Mouse (Mus musculus) ES-E14 (cell line): ENCODE results near the gene 4930568D16Rik. TPM values are rescaled to one million over a fixed set of nuclear protein-coding genes. Genes with fewer than 3 reads are reported as not detected.

Source experiments
- DNase-seq: peaks from one replicate; pipeline ENCODE4 v3.0.0-alpha.2; 2013; ENCODE audit warnings: low read depth, low spot score
- H3K27ac ChIP-seq: 2 replicates; pipeline ENCODE4 v1.5.1; 2012; ENCODE audit warnings: low read depth, mild to moderate bottlenecking, low read length, moderate library complexity, mixed read lengths; ENCODE audit not compliant: poor library complexity, insufficient read depth, severe bottlenecking
- H3K36me3 ChIP-seq: 2 replicates; pipeline ENCODE4 v1.6.1; 2012; ENCODE audit warnings: mild to moderate bottlenecking, low read length, moderate library complexity, mixed read lengths; ENCODE audit not compliant: control insufficient read depth, poor library complexity, insufficient read depth, severe bottlenecking
- H3K4me1 ChIP-seq, 2 experiments: fragments of 150-350 bp in 1 of 2; sonication (generic) in 1 of 2; 2 replicates each; pipeline ENCODE4 v1.6.1; 2012; ENCODE audit warnings: low read length in 2 of 2, mild to moderate bottlenecking in 1 of 2, mixed read lengths in 1 of 2; ENCODE audit not compliant: control insufficient read depth in 2 of 2, insufficient read depth in 2 of 2, poor library complexity in 1 of 2
- H3K4me3 ChIP-seq, 2 experiments: fragments of 150-350 bp in 1 of 2; sonication (generic) in 1 of 2; 2 replicates each; pipeline ENCODE4 v1.5.1; 2012; ENCODE audit warnings: low read length in 2 of 2, low read depth in 1 of 2, mild to moderate bottlenecking in 1 of 2, mixed read lengths in 1 of 2; ENCODE audit not compliant: insufficient read depth in 1 of 2, poor library complexity in 1 of 2, severe bottlenecking in 1 of 2
- H3K9ac ChIP-seq: 2 replicates; pipeline ENCODE4 v1.6.1; 2012; ENCODE audit warnings: low read depth, mild to moderate bottlenecking, low read length, mixed read lengths; ENCODE audit not compliant: poor library complexity, insufficient read depth, severe bottlenecking
- H3K9me3 ChIP-seq: fragments of 150-350 bp; sonication (generic); 2 replicates; pipeline ENCODE4 v1.6.1; 2012; ENCODE audit warnings: low read depth, mild to moderate bottlenecking, low read length; ENCODE audit not compliant: control insufficient read depth, insufficient read depth
- CHD2 ChIP-seq: IDR thresholded peaks from 2 replicates; pipeline ENCODE4 v1.6.1; 2014; ENCODE audit warnings: mild to moderate bottlenecking, low read depth, low read length, inconsistent platforms
- HCFC1 ChIP-seq: IDR thresholded peaks from 2 replicates; pipeline ENCODE4 v1.6.1; 2012; ENCODE audit warnings: low read length, inconsistent platforms, borderline replicate concordance; ENCODE audit not compliant: insufficient read depth
- MAFK ChIP-seq: IDR thresholded peaks from 2 replicates; pipeline ENCODE4 v1.6.1; 2014; ENCODE audit warnings: mild to moderate bottlenecking, low read depth, low read length, inconsistent platforms; ENCODE audit not compliant: insufficient read depth
- ZC3H11A ChIP-seq: IDR thresholded peaks from 2 replicates; pipeline ENCODE4 v1.6.1; 2012; ENCODE audit warnings: low read depth, mild to moderate bottlenecking, inconsistent platforms, low read length, borderline replicate concordance
- ZNF384 ChIP-seq: IDR thresholded peaks from 2 replicates; pipeline ENCODE4 v1.6.1; 2012; ENCODE audit warnings: low read depth, low read length, inconsistent platforms
- in situ Hi-C, 2 experiments: fragments of 600-800 bp; cut with MboI; formaldehyde crosslinking; loops; one replicate each; pipeline ENCODE4 v1.15.1; 2025; ENCODE audit warnings: low sequenced_read_pairs in 2 of 2, inconsistent platforms in 1 of 2; ENCODE audit not compliant: unreplicated experiment in 2 of 2
- total RNA-seq: library from RNA; depleted of rRNA; stranded (reverse); fragments of 300-350 nt; gene quantifications from 2 replicates; pipeline ENCODE4 v1.2.3, GENCODE M21; 2012

The 4930568D16Rik gene
- total RNA-seq, 1 experiment: not detected

DNA sequence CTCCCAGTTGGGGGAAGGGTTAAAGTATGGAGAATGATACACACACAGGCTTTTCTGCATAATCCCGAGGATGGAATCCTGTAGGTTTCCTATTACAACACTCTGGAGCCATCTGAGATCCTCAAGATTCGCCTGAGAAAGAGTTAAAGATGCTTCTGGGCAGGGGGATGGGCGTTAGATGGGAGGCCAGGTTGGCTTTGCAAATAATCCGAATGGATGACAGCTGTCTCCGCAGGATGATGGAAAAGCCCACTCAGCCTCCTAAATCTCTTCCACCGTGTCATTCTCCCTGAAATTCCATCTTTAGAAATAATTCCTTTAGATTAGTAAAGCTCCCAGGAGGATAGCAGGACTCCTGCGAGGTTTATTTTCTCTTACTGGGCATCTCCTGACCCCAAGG, 31.9 kb downstream of the 4930568D16Rik start:
- Histone ChIP-seq H3K27ac (no peak overlapping the region), H3K4me3 (no peak overlapping the region)

DNA sequence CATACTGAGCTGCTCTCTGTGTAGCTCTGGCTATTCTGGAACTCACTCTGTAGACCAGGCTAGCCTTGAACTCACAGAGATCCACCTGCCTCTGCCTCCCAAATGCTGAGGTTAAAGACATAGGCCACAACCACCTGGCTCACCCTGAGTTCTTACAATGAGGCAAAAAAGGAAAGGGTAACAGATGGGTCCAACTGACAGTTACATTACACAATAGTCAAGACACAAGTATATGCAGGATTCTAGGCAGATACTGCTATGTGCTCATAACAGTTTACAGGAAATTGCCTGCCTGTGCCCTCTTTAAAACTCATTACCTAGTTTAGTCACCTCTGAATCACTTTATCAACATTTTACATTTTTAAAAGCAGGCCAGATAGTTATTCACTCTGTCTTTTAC, 33.9 kb downstream of the 4930568D16Rik start:
- TF ChIP-seq CHD2 (no peak), ZNF384 (no peak), MAFK (no peak), HCFC1 (no peak), ZC3H11A (no peak)
- in situ Hi-C loops: no loop called here
- H3K9me3 ChIP-seq: no peaks in the 10 kb centered on the region

More for the DNA sequence above, 31.9 kb downstream of the 4930568D16Rik start:
- in situ Hi-C loops: no loop called here
- H3K4me1 ChIP-seq: peaks cover 0 to 3% of the 10 kb centered on the region in 2 experiments; a peak in 1 of 4 replicates
- TF ChIP-seq CHD2: no peak
- TF ChIP-seq MAFK: no peak
- no peak for TF ChIP-seq ZNF384
- no peak for TF ChIP-seq ZC3H11A
- TF ChIP-seq HCFC1: no peak
- H3K9ac ChIP-seq: no peak overlapping the region
- no peak for DNase-seq
- no peaks in the 10 kb centered on the region for H3K36me3 ChIP-seq
- no peaks in the 10 kb centered on the region for H3K9me3 ChIP-seq

DNA sequence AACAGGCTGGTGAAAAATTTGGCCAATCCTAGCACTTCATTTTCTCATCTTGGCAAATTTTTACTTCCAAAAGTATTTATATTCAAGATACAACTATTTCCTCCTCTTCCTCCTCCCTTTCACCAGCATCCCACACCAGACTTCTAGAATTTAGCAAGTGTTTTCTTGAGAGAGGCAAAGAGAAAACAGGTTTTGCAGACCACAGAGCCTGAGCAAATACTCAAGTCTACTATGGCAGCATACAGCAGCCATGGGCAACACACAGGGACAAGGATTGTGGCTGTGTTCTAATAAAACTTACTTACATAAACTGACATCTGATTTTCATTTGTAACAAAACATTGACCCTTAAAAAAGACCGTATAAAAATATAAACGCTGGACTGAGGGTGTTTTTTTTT, 36.3 kb downstream of the 4930568D16Rik start:
- Histone ChIP-seq H3K4me1 (no peaks in the 10 kb centered on the region), H3K27ac (no peak overlapping the region), H3K36me3 (no peaks in the 10 kb centered on the region), H3K9ac (no peak overlapping the region), H3K4me3 (no peak overlapping the region), H3K9me3 (no peaks in the 10 kb centered on the region)
- in situ Hi-C loops: no loop called here
- no peak for TF ChIP-seq CHD2
- TF ChIP-seq HCFC1: no peak
- TF ChIP-seq ZNF384: no peak
- no peak for TF ChIP-seq ZC3H11A
- no peak for TF ChIP-seq MAFK
- DNase-seq: no peak

More for the DNA sequence above, 33.9 kb downstream of the 4930568D16Rik start:
- no peak for DNase-seq
- Histone ChIP-seq H3K9ac (no peak overlapping the region), H3K4me1 (peaks cover 0 to 3% of the 10 kb centered on the region in 2 experiments; a peak in 1 of 4 replicates), H3K36me3 (no peaks in the 10 kb centered on the region), H3K4me3 (no peak overlapping the region), H3K27ac (no peak overlapping the region)

DNA sequence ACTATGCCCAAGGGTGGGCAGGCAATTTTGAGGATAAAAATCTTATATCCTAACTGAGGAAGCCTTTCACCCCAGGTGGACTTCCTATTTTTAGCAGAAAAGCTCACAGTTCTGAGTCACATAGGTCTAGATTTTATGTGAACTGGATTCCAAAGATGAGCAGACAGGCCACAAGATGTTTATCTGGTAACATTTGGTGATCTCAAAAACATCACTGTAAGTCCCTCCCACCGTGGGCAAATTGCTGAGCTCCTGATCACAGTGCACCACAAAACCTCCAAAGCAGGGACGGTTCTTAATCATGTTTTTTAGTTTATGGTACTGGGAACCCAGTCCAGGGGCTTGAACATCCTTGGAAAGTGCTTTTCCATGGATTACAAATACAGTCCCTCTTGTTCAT, 38.5 kb downstream of the 4930568D16Rik start:
- no peaks in the 10 kb centered on the region for H3K36me3 ChIP-seq
- H3K4me1 ChIP-seq: no peaks in the 10 kb centered on the region
- in situ Hi-C loops: no loop called here
- no peak for DNase-seq
- H3K9ac ChIP-seq: no peak overlapping the region
- H3K9me3 ChIP-seq: no peaks in the 10 kb centered on the region
- H3K27ac ChIP-seq: no peak overlapping the region
- H3K4me3 ChIP-seq: no peak overlapping the region
- TF ChIP-seq MAFK (no peak), HCFC1 (no peak), CHD2 (no peak), ZNF384 (no peak), ZC3H11A (no peak)
